Mouse (Mus musculus): ENCODE data around the gene Rab40c.
A peak's percentile ranks its signal among the peaks of the same experiment; 100 is the strongest.

Gene Rab40c

GRCm38 (mm10) chr17:25903061-25903460 is 16.5 kb downstream of the Rab40c start:
- no peak for DNase-seq (ENCODE audit: extremely low read depth, low read depth, low spot score)

- DNase-seq (ENCODE audit: extremely low read depth, low read depth, low spot score) = no peak
These were observed 19.3 kb downstream of the Rab40c start for GRCm38 (mm10) chr17:25900193-25900592.

GRCm38 (mm10) chr17:25895891-25896290 is 23.6 kb downstream of the Rab40c start:
- DNase-seq (ENCODE audit: extremely low read depth, low read depth, low spot score) = no peak

- DNase-seq (ENCODE audit: extremely low read depth, low read depth, low spot score) = no peak
These were observed 24.1 kb downstream of the Rab40c start for GRCm38 (mm10) chr17:25895415-25895814.

- DNase-seq (ENCODE audit: extremely low read depth, low read depth, low spot score) = no peak
These were observed 25.4 kb downstream of the Rab40c start for GRCm38 (mm10) chr17:25893975-25894617.

GRCm38 (mm10) chr17:25888837-25889236 is 30.7 kb downstream of the Rab40c start:
- DNase-seq (ENCODE audit: extremely low read depth, low read depth, low spot score) = no peak

- no peak for DNase-seq (ENCODE audit: extremely low read depth, low read depth, low spot score)
These were observed 32.1 kb downstream of the Rab40c start for GRCm38 (mm10) chr17:25887467-25887866.

- no peak for DNase-seq (ENCODE audit: extremely low read depth, low read depth, low spot score)
These were observed 32.7 kb downstream of the Rab40c start for GRCm38 (mm10) chr17:25886806-25887205.

GRCm38 (mm10) chr17:25885636-25886035 is 33.9 kb downstream of the Rab40c start:
- DNase-seq (ENCODE audit: extremely low read depth, low read depth, low spot score) = no peak

GRCm38 (mm10) chr17:25883824-25884223 is 35.7 kb downstream of the Rab40c start:
- DNase-seq (ENCODE audit: extremely low read depth, low read depth, low spot score) = no peak

- DNase-seq (ENCODE audit: extremely low read depth, low read depth, low spot score) = no peak
These were observed 36.3 kb downstream of the Rab40c start for GRCm38 (mm10) chr17:25883268-25883667.

GRCm38 (mm10) chr17:25882306-25882705 is 37.2 kb downstream of the Rab40c start:
- DNase-seq (ENCODE audit: extremely low read depth, low read depth, low spot score) = no peak

- no peak for DNase-seq (ENCODE audit: extremely low read depth, low read depth, low spot score)
These were observed 37.8 kb downstream of the Rab40c start for GRCm38 (mm10) chr17:25881691-25882090.

- DNase-seq (ENCODE audit: extremely low read depth, low read depth, low spot score) = no peak
These were observed 38.5 kb downstream of the Rab40c start for GRCm38 (mm10) chr17:25880913-25881641.

- peak; percentile 97 for DNase-seq (ENCODE audit: extremely low read depth, low read depth, low spot score)
These were observed 39.2 kb downstream of the Rab40c start, which contains the start of gene Wfikkn1 for GRCm38 (mm10) chr17:25880196-25880910. Wfikkn1 (minus strand) TSS chr17:25880858.

- no peak for DNase-seq (ENCODE audit: extremely low read depth, low read depth, low spot score)
These were observed 39.8 kb downstream of the Rab40c start for GRCm38 (mm10) chr17:25879750-25880149.

GRCm38 (mm10) chr17:25879261-25879660 is 40.3 kb downstream of the Rab40c start:
- no peak for DNase-seq (ENCODE audit: extremely low read depth, low read depth, low spot score)

GRCm38 (mm10) chr17:25878611-25879180 is 40.8 kb downstream of the Rab40c start:
- no peak for DNase-seq (ENCODE audit: extremely low read depth, low read depth, low spot score)

GRCm38 (mm10) chr17:25877741-25878610 is 41.6 kb downstream of the Rab40c start:
- DNase-seq (ENCODE audit: extremely low read depth, low read depth, low spot score) = no peak

GRCm38 (mm10) chr17:25877025-25877424 is 42.5 kb downstream of the Rab40c start:
- no peak for DNase-seq (ENCODE audit: extremely low read depth, low read depth, low spot score)

All from fat pad, adult 2 months (tissue).